Mouse (Mus musculus): Measurements from ENCODE around the gene Taf5l.

- TF ChIP-seq TAL1 (IDR thresholded peaks at IDR 0.05; ENCODE audit: low read length) (no peak), GATA1 (IDR thresholded peaks at IDR 0.05; ENCODE audit: low read length) (no peak)
Measured at GRCm38 (mm10) chr8:124002546-124003108, 18.6 kb downstream of the Taf5l start.

Measured in erythroblast, embryonic 14.5 days (primary cell).